8 mouse cellular contexts compared by ENCODE assay signal in the genomic region with DNA sequence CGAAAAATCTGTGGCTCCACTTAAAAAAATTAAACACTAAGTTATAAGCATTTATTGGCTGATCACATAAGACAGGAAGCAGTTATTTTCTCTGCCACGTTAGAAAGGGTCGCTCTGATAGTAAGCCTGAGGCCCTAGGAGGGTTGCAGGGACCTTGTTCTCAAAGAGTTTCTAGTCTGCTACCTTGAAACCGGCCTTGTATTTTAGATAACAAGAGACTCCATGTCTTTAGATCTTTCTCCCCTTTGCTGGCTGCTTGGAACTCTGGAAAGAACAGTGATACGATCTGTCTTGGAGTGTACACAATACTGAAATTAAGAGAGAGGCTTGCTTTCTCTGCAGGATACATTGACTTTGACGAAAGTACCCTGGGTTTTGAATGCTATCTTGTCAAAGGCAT. TPM values are rescaled to one million over a fixed set of nuclear protein-coding genes. Genes with fewer than 3 reads are reported as not detected.
DNase-seq lines count a peak whose midpoint lies in the region; ATAC-seq and TF ChIP-seq lines count a peak whose summit lies in the region.

No protein-coding gene starts in this region.

- WGBS in heart, embryonic 10.5 days: 49% methylated on average over 6 of the region's 6 CpGs
- WGBS in hindbrain, embryonic 10.5 days: 48% methylated on average over 6 of the region's 6 CpGs
- WGBS in liver, postnatal 0 days (ENCODE audit: insufficient replicate concordance): 37% methylated on average over 6 of the region's 6 CpGs

- no peak for ATAC-seq in liver, postnatal 0 days

- H3K27me3 ChIP-seq in heart, embryonic 10.5 days (ENCODE audit: insufficient read depth, poor library complexity, severe bottlenecking): peaks cover 14% of the 10 kb centered on the region; the same call in 1 of the 2 replicates
- H3K27me3 ChIP-seq in ES-Bruce4 (ENCODE audit: control insufficient read depth, insufficient read depth, low read length, poor library complexity, severe bottlenecking): no peaks in the 10 kb centered on the region
- H3K27me3 ChIP-seq in hindbrain, embryonic 10.5 days (ENCODE audit: insufficient read depth, poor library complexity, severe bottlenecking): peaks cover 13% of the 10 kb centered on the region; the same call in 1 of the 2 replicates
- no peaks in the 10 kb centered on the region for H3K27me3 ChIP-seq in liver, postnatal 0 days (ENCODE audit: insufficient read depth, low read length)

- peak overlapping the region; percentile 64; the same call in 1 of the 2 replicates for H3K9ac ChIP-seq in ES-Bruce4 (ENCODE audit: low read depth, poor library complexity, severe bottlenecking)
- peak overlapping the region; percentile 85 for H3K9ac ChIP-seq in liver, postnatal 0 days (replicated peaks)

- no peak for TF ChIP-seq CTCF in ES-Bruce4 (IDR thresholded peaks at IDR 0.05; ENCODE audit: low read depth, low read length)
- no peak for TF ChIP-seq CTCF in liver, postnatal 0 days (IDR thresholded peaks at IDR 0.05; ENCODE audit: low read depth)

- no peak for DNase-seq in heart, embryonic 10.5 days (ENCODE audit: low spot score)
- DNase-seq in heart, adult 18-20 months: no peak
- no peak for DNase-seq in hindbrain, embryonic 10.5 days (ENCODE audit: low spot score)
- no peak for DNase-seq in liver, postnatal 0 days
- DNase-seq in layer of hippocampus, postnatal 36 days: no peak
- no peak for DNase-seq in urinary bladder, adult 2 months (ENCODE audit: low spot score)
- DNase-seq in B cell, adult 2 months: no peak

- TF ChIP-seq EP300 in ES-Bruce4 (IDR thresholded peaks at IDR 0.05; ENCODE audit: insufficient read depth, low read depth, low read length): no peak
- TF ChIP-seq EP300 in liver, postnatal 0 days (IDR thresholded peaks at IDR 0.05; ENCODE audit: low read depth): no peak

- peak overlapping the region; percentile 94 for H3K27ac ChIP-seq in heart, embryonic 10.5 days
- H3K27ac ChIP-seq in ES-Bruce4 (ENCODE audit: insufficient read depth, low read length): no peak overlapping the region
- H3K27ac ChIP-seq in hindbrain, embryonic 10.5 days: peak overlapping the region; percentile 95
- H3K27ac ChIP-seq in liver, postnatal 0 days (ENCODE audit: low read depth): peak overlapping the region; percentile 95

- no peak for TF ChIP-seq POLR2A in ES-Bruce4 (IDR thresholded peaks at IDR 0.05; ENCODE audit: insufficient read depth, low read length)

- H3K36me3 ChIP-seq in heart, embryonic 10.5 days: no peaks in the 10 kb centered on the region
- no peaks in the 10 kb centered on the region for H3K36me3 ChIP-seq in ES-Bruce4 (ENCODE audit: control insufficient read depth, insufficient read depth, low read length, poor library complexity, severe bottlenecking)
- H3K36me3 ChIP-seq in hindbrain, embryonic 10.5 days: no peaks in the 10 kb centered on the region
- no peaks in the 10 kb centered on the region for H3K36me3 ChIP-seq in liver, postnatal 0 days (replicated peaks; ENCODE audit: insufficient read depth, low read length)

- H3K4me1 ChIP-seq in heart, embryonic 10.5 days: peaks cover 18% of the 10 kb centered on the region
- H3K4me1 ChIP-seq in ES-Bruce4 (ENCODE audit: control insufficient read depth, insufficient read depth, low read length): no peaks in the 10 kb centered on the region
- peaks cover 24% of the 10 kb centered on the region for H3K4me1 ChIP-seq in hindbrain, embryonic 10.5 days (replicated peaks)
- peaks cover 35% of the 10 kb centered on the region for H3K4me1 ChIP-seq in liver, postnatal 0 days (ENCODE audit: insufficient read depth)

- peak overlapping the region; percentile 97; the same call in 1 of the 2 replicates for H3K4me3 ChIP-seq in heart, embryonic 10.5 days
- no peak overlapping the region for H3K4me3 ChIP-seq in ES-Bruce4 (ENCODE audit: low read depth, low read length)
- H3K4me3 ChIP-seq in hindbrain, embryonic 10.5 days: peak overlapping the region; percentile 91
- H3K4me3 ChIP-seq in liver, postnatal 0 days (ENCODE audit: low read depth, low read length): peak overlapping the region; percentile 90

- peak overlapping the region; percentile 82 for H3K4me2 ChIP-seq in liver, postnatal 0 days (ENCODE audit: low read depth, low read length)

- H3K9me3 ChIP-seq in heart, embryonic 10.5 days: no peaks in the 10 kb centered on the region
- no peaks in the 10 kb centered on the region for H3K9me3 ChIP-seq in ES-Bruce4 (replicated peaks; ENCODE audit: control insufficient read depth, insufficient read depth, low read length, poor library complexity, severe bottlenecking)
- H3K9me3 ChIP-seq in hindbrain, embryonic 10.5 days: no peaks in the 10 kb centered on the region
- H3K9me3 ChIP-seq in liver, postnatal 0 days (ENCODE audit: low read length): no peaks in the 10 kb centered on the region

RNA-seq across cellular contexts. Expression of a gene that starts 0.9 kb away (rescaled TPM):
- polyA plus RNA-seq in heart, embryonic 10.5 days (2016; fragmentation: Nextera tagmentation; extraction: Ambion mirVana): 20.7 and 21.2 TPM in 2 replicates
- 10 to 100 TPM; 64.7 to 68.9 TPM for total RNA-seq in heart, adult 18-20 months (2021)
- polyA plus RNA-seq in ES-Bruce4 (2011; ENCODE audit: insufficient read depth, insufficient read length, low read depth, missing spikeins): 12.8 and 13.5 TPM in 2 replicates
- polyA plus RNA-seq in hindbrain, embryonic 10.5 days (2016; fragmentation: Nextera tagmentation; extraction: Ambion mirVana): 6.3 and 9.0 TPM in 2 replicates
- polyA plus RNA-seq in liver, postnatal 0 days (2015; fragmentation: Nextera tagmentation; extraction: Ambion mirVana): 94.2 and 108 TPM in 2 replicates
- 10 to 100 TPM; 74.3 to 79.5 TPM for total RNA-seq in layer of hippocampus, postnatal 36 days (2021)
- 40.7 and 41.8 TPM in 2 replicates for polyA plus RNA-seq in urinary bladder, adult 2 months (2012; rRNA removed)

RNA-seq across cellular contexts. Expression of a gene that starts 0.9 kb away (rescaled TPM):
- 9.8 and 11.6 TPM in 2 replicates for polyA plus RNA-seq in heart, embryonic 10.5 days (2016; fragmentation: Nextera tagmentation; extraction: Ambion mirVana)
- total RNA-seq in heart, adult 18-20 months (2021): 1 to 10 TPM; 7.7 to 9.0 TPM
- polyA plus RNA-seq in ES-Bruce4 (2011; ENCODE audit: insufficient read depth, insufficient read length, low read depth, missing spikeins): 6.3 and 7.4 TPM in 2 replicates
- polyA plus RNA-seq in hindbrain, embryonic 10.5 days (2016; fragmentation: Nextera tagmentation; extraction: Ambion mirVana): 24.5 and 28.0 TPM in 2 replicates
- 15.4 and 17.1 TPM in 2 replicates for polyA plus RNA-seq in liver, postnatal 0 days (2015; fragmentation: Nextera tagmentation; extraction: Ambion mirVana)
- 100 to 1,000 TPM; 157 to 166 TPM for total RNA-seq in layer of hippocampus, postnatal 36 days (2021)
- polyA plus RNA-seq in urinary bladder, adult 2 months (2012; rRNA removed): 5.6 and 5.9 TPM in 2 replicates

RNA-seq across cellular contexts. Expression of a gene that starts 55.4 kb away (rescaled TPM):
- polyA plus RNA-seq in heart, embryonic 10.5 days (2016; fragmentation: Nextera tagmentation; extraction: Ambion mirVana): 0.47 and 3.9 TPM in 2 replicates
- total RNA-seq in heart, adult 18-20 months (2021): under 1 TPM; 0.44 to 0.65 TPM
- 0.62 TPM in 1 of 2 replicates, not detected in the other for polyA plus RNA-seq in ES-Bruce4 (2011; ENCODE audit: insufficient read depth, insufficient read length, low read depth, missing spikeins)
- 0.39 and 0.58 TPM in 2 replicates for polyA plus RNA-seq in hindbrain, embryonic 10.5 days (2016; fragmentation: Nextera tagmentation; extraction: Ambion mirVana)
- polyA plus RNA-seq in liver, postnatal 0 days (2015; fragmentation: Nextera tagmentation; extraction: Ambion mirVana): 0.14 and 0.26 TPM in 2 replicates
- under 1 TPM in 1 of 2 experiments, not detected in 1; 0.42 TPM for total RNA-seq in layer of hippocampus, postnatal 36 days (2021)
- 0.06 and 0.21 TPM in 2 replicates for polyA plus RNA-seq in urinary bladder, adult 2 months (2012; rRNA removed)
